Mouse (Mus musculus) E14TG2a.4 (cell line): ENCODE data around the gene Pgm5.

Source experiments
- CTCF ChIP-seq: conservative IDR thresholded peaks from 2 replicates; pipeline ENCODE4 v1.5.1; 2014; ENCODE audit warnings: low read length
- POU5F1 ChIP-seq: IDR thresholded peaks from 2 replicates; pipeline ENCODE4 v1.6.1; 2014; ENCODE audit warnings: low read length, borderline replicate concordance

GRCm38 (mm10) chr19:24724362-24724761 lies 137.3 kb downstream of the Pgm5 start:
- TF ChIP-seq CTCF (no peak), POU5F1 (no peak)
